Mouse (Mus musculus): ENCODE data around the gene Eef1a1.

Gene Eef1a1

DNA sequence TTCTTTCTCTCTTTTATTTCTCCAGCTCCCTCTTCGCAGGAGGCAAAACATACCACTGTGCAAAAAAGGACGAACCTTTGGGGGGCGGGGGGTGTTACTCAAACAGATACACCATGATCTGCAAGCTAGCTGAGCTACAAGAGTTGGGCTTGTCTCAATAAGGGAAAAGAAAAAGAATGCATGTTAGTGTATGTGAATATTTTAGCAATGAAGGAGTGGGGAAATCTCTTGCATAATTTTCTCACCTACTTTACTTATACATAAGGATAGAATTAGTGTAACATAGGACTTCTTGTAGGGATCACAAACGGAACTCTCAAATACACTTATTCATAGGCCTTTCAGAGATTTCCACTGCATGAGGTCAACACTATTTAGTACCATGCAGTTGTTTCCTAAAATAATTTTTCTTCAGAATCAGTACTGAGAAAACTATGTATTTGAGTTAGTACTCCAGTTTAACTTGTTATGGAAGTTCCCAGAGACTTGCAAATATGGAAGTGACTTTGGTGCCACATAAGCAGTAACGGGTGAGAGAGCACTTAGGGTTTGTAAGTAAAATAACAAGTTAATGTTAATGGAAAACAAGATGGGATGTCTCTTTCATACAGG, 14.1 kb downstream of the Eef1a1 start:
- DNase-seq = no peak

GRCm38 (mm10) chr9:78474270-78474669, 14.7 kb downstream of the Eef1a1 start:
- DNase-seq = no peak

DNA sequence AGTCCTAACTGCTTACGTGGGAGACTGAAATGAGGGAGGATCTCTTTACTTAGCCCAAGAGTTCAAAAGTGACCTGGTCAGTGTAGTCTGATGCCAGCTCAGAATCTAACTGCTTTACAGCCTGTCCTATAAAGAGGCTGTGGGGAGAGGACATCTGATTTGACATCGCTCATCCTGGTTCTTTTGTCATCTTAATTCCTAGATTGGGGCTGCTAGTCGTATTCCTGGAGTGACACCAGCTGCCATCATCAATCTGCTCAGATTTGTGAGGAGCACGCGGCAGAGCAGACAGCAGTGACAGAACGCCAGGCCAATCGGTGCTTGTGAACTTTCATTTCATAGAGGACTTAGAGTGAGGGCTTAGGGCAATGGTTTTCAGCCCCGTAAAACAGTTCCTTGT, 15.4 kb downstream of the Eef1a1 start:
- DNase-seq = no peak

GRCm38 (mm10) chr9:78465725-78466124, 23.2 kb downstream of the Eef1a1 start:
- no peak for DNase-seq

DNA sequence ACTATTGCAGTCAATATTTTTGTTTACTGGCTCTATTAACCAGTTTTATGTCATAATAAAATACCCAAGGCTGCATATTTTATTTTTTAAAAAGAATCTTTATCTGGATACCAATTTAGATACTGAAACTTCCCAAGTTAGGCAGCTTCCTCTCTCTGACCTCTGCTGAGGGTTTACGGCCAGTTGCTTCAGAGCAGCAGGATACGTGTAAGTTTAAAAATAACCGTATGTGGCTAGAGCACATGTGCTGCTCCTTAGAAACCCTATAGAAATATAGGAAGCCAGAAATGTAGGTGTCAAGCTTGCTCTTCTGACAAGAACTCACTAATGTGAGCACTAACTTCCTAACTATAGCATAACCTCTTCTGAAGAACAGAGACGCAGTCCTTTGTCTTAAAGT, 25.6 kb downstream of the Eef1a1 start:
- DNase-seq = no peak

DNA sequence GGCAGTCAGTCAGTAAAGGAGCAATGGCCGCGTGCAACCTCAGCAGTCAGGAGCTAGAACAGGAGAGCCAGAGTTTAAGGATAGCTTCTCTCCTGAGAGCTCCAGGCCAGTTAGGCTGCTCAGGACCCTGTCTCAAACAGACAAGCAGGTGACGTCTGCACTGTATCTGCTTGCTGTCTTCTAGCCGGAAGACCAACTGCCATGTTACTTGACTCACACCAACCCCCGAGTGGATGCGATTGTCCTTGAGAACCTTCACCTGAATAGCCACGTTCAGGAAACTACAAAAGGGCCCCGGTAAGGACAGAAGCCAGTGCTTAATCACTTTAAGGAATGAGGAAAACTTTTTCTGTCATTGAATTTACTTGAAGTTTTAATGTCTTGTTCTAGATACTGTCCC, 31.9 kb downstream of the Eef1a1 start:
- DNase-seq = no peak

DNA sequence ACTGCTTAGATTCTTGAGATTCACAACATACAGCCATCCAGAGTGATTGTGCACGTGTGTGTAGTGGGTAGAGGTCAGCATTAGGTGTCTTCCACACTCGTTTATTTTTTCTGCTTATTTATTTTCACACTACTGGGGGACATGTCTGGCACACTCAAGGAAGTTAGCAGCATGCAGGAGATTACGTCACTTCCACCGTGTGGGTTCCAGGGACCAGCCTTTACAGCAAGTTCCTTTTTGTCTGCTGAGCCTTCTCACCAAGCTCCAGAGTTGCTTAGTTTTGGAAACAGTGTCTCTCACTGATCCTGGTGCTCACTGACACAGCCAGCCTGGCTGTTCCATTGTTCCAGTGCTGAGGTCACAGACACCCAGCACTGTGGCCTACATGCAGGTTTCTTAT, 37.6 kb downstream of the Eef1a1 start:
- no peak for DNase-seq

DNA sequence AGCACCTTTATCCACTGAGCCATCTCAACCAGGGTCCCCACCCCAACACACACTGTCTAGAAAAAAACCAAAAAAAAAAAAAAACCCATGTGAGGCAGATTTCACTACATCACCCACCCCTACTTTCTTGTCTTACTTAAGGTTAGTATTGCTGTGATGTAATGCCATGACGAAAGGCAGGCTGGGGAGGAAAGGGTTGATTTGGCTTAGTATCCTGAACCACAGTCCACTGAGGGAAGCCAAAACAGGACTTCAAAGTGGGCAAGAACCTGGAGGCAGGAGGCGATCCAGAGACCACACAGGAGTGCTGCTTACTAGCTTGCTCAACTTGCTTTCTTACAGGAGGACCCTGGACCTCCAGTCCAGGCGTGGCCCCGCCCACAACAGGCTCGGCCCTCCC, 38.5 kb downstream of the Eef1a1 start:
- no peak for DNase-seq

DNA sequence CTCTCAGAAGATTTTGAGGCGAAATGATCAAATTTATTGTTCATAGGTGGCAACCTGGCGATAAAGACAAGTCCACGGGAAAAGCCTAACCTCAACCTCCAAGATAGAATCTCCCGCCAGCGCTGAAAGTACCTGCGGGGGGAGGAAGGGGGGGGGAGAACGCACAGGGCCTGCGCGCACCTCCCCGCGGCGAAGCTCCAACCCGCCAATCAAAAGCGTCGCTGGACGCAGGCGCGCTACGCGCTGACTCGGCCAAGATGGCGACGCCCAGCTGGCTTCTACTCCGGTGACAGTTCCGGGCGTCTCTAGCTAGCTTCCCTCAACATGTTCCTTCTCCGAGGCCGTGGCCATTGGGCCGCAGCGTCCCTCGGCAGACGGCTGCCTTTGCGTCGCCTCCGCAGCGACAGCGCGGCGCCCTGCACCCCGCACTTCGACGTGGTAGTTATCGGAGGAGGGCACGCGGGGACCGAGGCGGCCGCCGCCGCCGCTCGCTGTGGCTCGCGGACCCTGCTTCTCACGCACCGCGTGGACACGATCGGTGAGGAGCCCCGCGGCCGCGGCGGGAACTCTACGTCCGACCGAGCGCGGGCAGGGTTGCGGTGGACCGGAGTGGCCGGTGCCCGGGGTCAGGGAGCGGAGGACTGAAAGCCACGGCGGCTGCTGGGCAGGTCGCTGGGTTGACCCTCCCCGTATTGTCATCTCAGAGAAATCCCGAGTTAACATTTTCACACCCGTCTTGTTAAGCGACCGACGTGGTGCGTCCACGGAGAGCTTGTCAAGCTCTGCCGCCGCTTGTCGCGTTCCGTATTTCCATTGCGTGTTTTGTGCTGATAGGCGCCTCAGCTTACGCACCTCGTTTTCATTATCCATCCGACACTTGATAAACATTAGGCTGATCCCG, 40.7 kb downstream of the Eef1a1 start, which contains the start of the genes Mto1 and Gm17324:
Gene Mto1, plus strand, starts transcription at position 236 of the 901 bp plus-strand sequence.
Gene Gm17324, minus strand, starts transcription at position 814 of the 901 bp plus-strand sequence.
- DNase-seq = peak; percentile 89

GRCm38 (mm10) chr9:78447606-78447972, 41.4 kb downstream of the Eef1a1 start:
- no peak for DNase-seq

DNA sequence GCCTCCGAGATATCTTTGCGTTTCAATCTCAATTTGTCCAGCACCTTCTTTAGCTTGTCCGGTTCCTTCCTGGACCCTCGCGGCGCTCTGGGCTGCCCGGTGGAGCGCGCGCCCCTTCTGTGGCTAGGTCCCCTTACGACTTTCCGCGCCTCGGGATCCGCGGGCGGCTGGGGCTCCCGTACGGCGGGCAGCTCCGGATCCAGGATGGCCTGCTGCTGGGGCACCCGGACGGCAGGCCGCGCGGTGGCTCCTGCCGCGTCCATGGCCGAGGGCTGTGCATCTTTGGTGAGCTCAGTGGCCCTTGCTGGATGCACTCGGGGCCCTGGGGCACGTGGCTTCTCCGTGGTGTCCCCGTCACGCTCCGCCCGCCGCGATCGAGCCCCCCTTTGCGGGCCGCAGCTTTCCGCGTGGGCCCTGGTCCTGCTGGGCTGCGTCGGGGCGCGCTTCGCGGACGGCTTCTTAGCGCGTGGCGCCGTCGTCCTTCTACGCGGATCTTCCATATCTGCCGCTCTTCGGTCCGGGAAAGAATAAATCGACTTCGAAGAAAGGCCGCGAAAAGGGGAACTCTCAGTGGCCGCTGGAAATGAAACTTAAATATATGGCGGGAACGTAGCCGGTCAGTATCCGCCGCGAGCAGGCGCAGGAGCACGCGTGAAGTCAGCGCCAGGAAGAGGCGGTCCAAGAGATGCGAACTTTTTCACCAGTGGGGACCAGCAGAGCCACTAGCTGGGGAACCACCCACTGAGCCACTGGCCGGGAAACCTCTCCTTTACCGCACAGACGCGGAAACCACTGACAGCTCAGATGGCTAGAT, 46.2 kb downstream of the Eef1a1 start, which contains the start of gene Cgas:
Gene Cgas, minus strand, starts transcription at position 659 of the 814 bp plus-strand sequence.
- peak; percentile 12 for DNase-seq

DNA sequence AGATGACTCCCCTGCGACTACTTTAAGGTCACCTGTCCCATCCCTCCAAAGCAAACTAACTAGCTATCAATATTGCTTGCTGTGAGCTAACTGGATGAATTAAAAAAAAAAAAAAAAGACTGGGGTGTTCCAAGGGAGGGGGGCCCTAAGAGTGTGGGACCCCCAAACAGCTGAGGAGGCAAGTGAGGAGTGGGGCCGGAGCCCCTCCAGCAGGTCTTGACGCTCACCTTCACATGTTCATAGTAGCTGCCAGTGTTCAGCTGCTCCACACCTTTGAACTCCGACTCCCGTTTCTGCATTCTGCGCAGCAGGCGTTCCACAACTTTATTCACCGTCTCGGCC, 46.7 kb downstream of the Eef1a1 start:
- DNase-seq = no peak

DNA sequence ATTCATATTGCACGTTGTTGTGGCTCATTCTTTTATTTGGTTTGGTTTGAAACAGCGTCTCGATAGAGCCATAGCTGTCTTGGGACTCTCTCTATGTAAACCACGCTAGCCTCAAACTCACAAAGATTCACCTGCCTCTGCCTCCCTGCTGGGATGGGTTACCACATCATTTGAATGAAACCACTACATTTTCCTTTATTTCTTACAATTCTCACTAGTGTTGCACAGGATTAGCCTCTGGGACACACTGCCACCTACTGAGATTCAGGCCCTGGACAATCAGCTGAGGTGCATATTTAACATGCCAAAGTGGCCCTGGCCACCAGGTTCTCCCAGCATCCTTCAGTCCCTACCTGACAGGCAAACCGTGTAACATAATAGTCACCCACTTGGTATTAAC, 49.5 kb downstream of the Eef1a1 start:
- DNase-seq = no peak

DNA sequence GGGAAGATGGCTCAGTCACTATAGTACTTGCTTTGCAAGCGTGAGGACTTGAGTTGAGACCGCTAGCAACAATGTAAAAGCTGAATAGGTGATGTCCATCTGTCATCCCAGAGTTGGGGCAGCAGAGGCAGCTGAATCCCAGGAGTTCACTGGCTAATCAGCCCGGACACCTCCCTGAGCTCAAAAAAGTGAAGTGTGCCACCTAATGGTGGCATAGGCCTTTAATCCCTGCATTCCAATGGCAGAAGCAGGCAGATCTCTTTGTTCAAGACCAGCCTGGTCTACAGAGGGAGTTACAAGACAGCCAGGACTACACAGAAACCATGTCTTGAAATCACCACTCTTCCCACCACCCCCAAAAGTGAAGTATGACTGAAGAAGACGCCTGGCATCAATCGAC, 56.5 kb downstream of the Eef1a1 start:
- DNase-seq = no peak

DNA sequence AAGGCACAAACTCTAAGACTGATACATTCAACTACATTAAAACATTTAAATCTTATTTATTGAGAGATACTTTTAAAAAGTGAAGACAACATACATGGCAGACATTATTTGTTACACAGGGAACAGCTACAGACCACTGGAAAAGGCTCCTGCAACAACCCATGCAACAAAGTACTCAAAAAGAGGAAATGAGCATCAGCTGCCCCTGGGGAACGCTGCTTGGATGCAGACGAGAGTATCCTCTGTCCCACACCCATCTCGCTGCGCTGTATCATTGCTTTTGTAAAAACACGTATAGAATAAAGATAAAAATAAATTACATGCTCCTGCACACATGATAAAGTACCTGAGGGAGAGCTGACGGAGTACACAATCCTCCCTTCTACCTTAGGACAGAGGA, 58.5 kb downstream of the Eef1a1 start:
- DNase-seq = no peak

DNA sequence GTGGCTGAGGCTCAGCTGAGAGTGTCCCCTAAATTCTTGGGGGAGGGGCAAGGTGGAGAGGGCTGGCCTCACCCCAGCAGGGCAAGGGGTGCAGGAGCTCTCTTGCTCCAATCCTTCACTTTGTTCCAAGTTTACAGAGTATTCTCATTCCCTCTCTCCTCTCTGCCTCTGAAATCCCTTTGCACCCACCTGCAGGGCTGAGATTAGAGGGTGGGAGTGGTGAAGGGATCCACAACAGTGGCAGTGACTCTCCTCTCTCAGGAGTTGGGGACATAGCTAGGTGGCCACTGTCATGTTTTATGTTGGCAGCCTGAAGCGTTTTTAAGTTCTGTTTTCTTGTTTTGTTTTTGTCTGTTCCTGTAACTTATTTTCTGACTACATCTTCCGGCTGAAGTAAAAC, 59.4 kb downstream of the Eef1a1 start:
- no peak for DNase-seq

DNA sequence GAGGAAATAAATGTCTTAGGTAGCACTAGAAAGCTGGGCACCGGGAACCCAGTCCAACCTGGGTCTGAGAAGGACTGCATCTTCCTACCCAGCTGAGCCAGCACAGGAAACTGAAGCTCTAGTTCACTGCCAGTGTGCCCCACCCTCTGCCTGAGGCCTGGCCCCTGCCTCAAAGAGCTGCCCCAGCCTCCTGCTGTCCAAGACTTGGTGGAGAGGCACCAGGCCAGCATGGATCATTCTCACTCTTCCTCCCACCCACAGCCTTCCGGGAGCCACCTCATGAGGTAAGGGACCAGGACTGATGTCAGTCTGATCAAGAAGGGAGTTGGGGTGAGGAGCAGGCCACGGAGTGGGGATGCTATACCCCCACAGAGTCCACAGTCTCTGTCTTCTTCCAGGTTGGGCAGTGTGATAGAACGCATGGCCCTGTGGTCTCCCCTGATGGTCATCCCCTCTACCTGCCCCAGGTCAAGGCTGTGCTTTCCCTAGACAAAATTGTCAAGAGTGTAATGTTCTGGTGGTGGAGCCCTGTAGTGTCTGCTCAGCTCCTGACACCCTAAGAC, 60.0 kb downstream of the Eef1a1 start:
- DNase-seq = no peak

Measured in right cerebral cortex, postnatal 4 days (tissue).